Mouse (Mus musculus) cerebellum, postnatal 14 days (tissue): ENCODE measurements around the gene Skint5.
"Not testable (repeated sequence)": the region's sequence is repeated elsewhere in the genome, so short reads cannot be mapped to it uniquely, and the experiment has no call there.

Source experiments
- DNase-seq, 2 experiments: peaks; one replicate each; pipeline ENCODE4 v3.0.0; 2021; ENCODE audit warnings: mixed read lengths in 2 of 2

The Skint5 gene

DNA sequence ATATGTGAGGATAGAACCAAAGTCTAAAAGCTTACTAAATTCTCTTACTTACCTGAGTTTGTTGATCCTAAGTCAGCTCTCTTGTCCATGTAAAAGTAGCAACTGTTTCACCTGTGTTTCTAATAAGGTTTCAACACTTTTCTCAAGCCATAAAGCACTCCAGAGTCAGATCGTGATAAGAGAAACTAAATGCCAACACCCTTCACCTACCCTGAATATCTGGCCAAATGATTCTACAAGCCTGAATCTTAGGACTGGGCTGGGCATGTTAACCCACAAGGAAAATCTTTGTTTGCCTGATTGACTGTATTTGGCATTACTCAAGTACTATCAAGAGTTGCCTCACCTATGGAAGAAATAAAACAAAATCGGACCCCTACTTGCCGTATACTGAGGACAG is at the start of gene Skint5:
Skint5 (minus strand) TSS at position 101 of the 400 bp plus-strand sequence.
- no peak for DNase-seq

DNA sequence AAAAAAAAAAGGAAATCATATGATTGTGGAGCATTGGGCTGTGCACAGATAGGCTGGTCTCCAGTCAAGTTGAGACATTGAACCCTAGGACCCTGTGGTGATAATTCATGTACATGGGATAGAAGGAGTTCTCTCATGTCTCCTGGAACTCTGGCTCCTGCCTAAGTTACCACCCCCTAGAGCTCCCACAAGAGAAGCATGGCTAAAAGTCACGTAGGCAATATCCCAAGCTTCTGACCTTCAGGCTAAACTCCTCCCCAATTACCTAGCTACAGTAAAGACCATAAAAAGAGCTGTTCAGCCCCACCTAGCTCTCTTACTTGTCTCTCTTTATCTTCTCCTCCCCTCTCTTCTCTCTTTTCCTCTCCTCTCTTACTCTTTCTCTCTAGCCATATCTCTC is 42.0 kb downstream of the Skint5 start:
- DNase-seq = no peak

DNA sequence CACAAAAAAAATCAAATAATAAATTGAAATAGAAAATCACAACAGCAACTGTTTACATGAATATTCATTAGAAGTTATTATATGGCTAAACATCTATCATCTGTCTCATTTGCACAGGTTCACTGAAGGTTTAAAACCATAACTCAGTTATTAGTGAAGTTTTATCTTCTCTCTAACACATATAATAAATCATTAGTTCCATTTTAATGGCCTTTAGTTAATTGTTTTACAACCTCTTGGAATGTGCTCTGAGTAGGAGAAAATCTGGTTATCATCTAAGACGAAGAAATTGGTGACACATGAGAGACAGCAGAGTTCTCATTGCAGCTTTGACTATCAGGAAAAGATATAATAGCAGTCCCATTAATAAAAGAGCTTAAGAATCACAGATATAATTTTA is 235.1 kb downstream of the Skint5 start:
- DNase-seq = no peak

DNA sequence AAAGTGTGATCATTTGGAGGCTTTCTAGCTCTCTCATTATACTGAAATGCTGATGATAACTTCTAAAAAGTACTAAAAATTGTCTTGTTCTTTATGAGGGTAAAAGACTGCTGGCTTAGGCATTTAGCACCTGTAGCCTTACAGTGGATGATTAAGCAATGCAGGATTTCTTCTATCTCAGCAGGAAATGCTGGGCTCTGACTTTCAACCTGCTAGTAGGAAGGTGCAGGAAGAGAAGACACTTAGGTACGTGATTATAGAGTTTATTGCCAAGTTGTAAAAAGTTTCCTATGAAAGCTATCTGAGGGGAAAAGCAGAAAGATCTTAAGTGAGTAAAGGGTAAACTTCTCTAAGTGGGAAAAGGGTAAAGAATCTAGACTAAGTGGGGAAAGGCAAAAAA is 235.6 kb downstream of the Skint5 start:
- no peak for DNase-seq

DNA sequence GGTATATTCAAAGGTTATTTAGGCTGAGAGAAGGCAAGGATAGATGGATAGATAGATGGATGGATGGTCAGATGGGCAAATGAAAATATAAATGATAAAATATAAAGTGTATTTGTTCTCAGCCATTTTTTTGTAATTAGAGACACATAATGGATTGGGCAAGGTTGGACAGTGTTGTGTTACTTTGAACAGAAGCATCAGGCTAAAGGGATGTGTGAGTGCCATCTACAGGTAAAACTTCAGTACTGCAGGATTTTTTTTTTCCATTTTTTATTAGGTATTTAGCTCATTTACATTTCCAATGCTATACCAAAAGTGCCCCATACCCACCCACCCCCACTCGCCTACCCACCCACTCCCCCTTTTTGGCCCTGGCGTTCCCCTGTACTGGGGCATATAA is 551.1 kb downstream of the Skint5 start:
- DNase-seq = not testable (repeated sequence)
